Mouse (Mus musculus): ENCODE measurements at regions not wholly inside any gene's neighbourhood (a gene's known extent, or its start where the extent isn't known, plus 50 kb on each side); places are given as distances from the start of the nearest gene placed in this dataset.

DNA sequence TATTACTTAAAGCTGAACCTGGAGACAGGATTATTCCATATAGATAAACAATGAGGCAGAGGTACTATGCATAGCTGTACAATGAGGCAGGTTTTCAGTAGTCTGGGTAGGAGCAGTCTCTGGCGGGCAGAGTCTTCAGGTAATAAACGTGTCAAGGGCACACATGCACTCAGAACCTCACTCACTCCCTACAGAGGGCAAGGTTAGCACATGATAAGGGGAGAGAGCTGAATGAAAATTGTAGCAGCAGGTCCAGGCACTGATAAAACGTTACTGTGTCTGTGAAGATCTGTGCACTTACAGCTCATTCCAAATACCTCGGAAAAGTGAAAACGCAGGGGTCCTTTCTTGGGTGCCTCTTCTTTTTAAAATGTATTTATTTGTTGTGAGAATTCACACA, 120.9 kb upstream of the Itga4 start:
- TF ChIP-seq CTCF (IDR thresholded peaks at IDR 0.05; ENCODE audit: borderline replicate concordance, insufficient read depth, low read length), result no peak
- no peak for TF ChIP-seq POLR2A (IDR thresholded peaks at IDR 0.05; ENCODE audit: low read depth, low read length)

Data from embryonic fibroblast, embryonic 13.5 days (primary cell).